Mouse (Mus musculus): ENCODE results near the gene Zmynd10.

DNA sequence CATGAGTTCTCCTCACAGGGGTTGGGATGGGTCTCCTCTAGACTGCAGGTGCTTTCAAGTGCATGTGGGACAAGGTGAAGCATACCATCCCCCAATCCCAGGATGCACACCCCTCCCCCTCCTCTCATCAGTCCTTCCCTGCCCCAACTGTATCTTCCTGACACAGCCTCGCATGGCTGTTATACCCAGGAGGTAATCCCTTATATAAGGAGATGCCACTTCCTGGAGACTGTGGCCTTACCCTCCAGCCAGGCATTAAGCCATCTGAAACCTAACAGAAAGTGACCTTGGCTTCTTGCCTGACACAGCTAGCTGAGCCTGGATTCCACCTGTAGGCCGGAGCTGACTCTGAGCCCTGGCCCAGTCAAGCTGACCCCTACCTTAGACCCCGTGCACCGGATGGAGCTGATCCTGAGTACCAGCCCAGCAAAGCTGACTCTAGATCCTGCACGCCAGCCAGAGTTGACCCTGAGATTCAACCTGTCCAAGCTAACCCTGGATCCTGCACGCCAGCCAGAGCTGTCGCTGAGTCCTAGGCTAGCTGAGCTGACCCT is 35.5 kb downstream of the Zmynd10 start:
- no peak for TF ChIP-seq EP300 (IDR thresholded peaks at IDR 0.05; ENCODE audit: insufficient read depth, low read depth, low read length)
- TF ChIP-seq POLR2A (IDR thresholded peaks at IDR 0.05; ENCODE audit: insufficient read depth, low read depth, low read length), result no peak
- TF ChIP-seq CTCF (IDR thresholded peaks at IDR 0.05), result no peak

Measured in heart, adult 2 months (tissue).